In genomic region chr5:118708215-118708949, GRCm38 (mm10) we compare ENCODE assay signal across 9 mouse cellular contexts.
A peak's percentile ranks its signal among the peaks of the same experiment; 100 is the strongest.
DNase-seq lines count a peak whose midpoint lies in the region; ATAC-seq lines count a peak whose summit lies in the region.
"Had no signal": no experiment of that assay in that cellular context is flagged by ENCODE, and none has a peak within 500 bp of the region (broad histone marks: within the 10 kb centered on the region; RNA-seq: fewer than 3 reads in every experiment).

No protein-coding gene starts in this region.

- no peak overlapping the region for H3K4me3 ChIP-seq in intestine, embryonic 16.5 days (ENCODE audit: low read length)
- no peak overlapping the region for H3K4me3 ChIP-seq in limb, embryonic 11.5 days (ENCODE audit: low read depth, low read length)
- H3K4me3 ChIP-seq in neural tube, embryonic 11.5 days (ENCODE audit: low read depth, low read length): no peak overlapping the region
- H3K4me3 ChIP-seq: myocyte had no signal

- WGBS in intestine, embryonic 16.5 days: 48% methylated on average over 16 of the region's 16 CpGs
- 67% methylated on average over 16 of the region's 16 CpGs for WGBS in limb, embryonic 11.5 days
- WGBS in neural tube, embryonic 11.5 days: 65% methylated on average over 16 of the region's 16 CpGs

- H3K9me3 ChIP-seq in intestine, embryonic 16.5 days (ENCODE audit: control insufficient read depth, low read length): no peaks in the 10 kb centered on the region
- no peaks in the 10 kb centered on the region for H3K9me3 ChIP-seq in limb, embryonic 11.5 days (ENCODE audit: control insufficient read depth, low read length)
- H3K9me3 ChIP-seq in neural tube, embryonic 11.5 days (ENCODE audit: control insufficient read depth, low read length): no peaks in the 10 kb centered on the region

- ATAC-seq in frontal cortex, adult (ENCODE audit: low TSS enrichment): peak; percentile 66
- peak; percentile 87 for ATAC-seq in intestine, embryonic 16.5 days
- ATAC-seq in limb, embryonic 11.5 days (ENCODE audit: insufficient number of reproducible peaks, low FRiP score, low TSS enrichment, low read depth): no peak
- ATAC-seq in neural tube, embryonic 11.5 days (ENCODE audit: insufficient read depth, low FRiP score, low TSS enrichment): no peak

- no peak overlapping the region for H3K9ac ChIP-seq in intestine, embryonic 16.5 days (ENCODE audit: low read depth, low read length)
- no peak overlapping the region for H3K9ac ChIP-seq in limb, embryonic 11.5 days (ENCODE audit: low read length)
- no peak overlapping the region for H3K9ac ChIP-seq in neural tube, embryonic 11.5 days (ENCODE audit: low read length)

- peak; percentile 81 for DNase-seq in layer of hippocampus, adult 11-12 months (ENCODE audit: low spot score)
- DNase-seq in layer of hippocampus, adult 9-10 months (ENCODE audit: low spot score): no peak
- peak; percentile 82 for DNase-seq in cerebellum, adult 8-10 months
- peak; percentile 86 for DNase-seq in limb, embryonic 11.5 days (ENCODE audit: low spot score)
- DNase-seq in neural tube, embryonic 11.5 days (ENCODE audit: low spot score): peak; percentile 70
- peak; percentile 57 to 71 for DNase-seq in thymus, adult 18-20 months

- H3K27me3 ChIP-seq in intestine, embryonic 16.5 days (replicated peaks; ENCODE audit: control insufficient read depth, insufficient read depth, low read length): no peaks in the 10 kb centered on the region
- H3K27me3 ChIP-seq in limb, embryonic 11.5 days (ENCODE audit: control insufficient read depth, insufficient read depth, low read length): no peaks in the 10 kb centered on the region
- no peaks in the 10 kb centered on the region for H3K27me3 ChIP-seq in neural tube, embryonic 11.5 days (ENCODE audit: control insufficient read depth, insufficient read depth, low read length)

- H3K4me1 ChIP-seq in intestine, embryonic 16.5 days (ENCODE audit: control insufficient read depth, insufficient read depth, low read length): peaks cover 27% of the 10 kb centered on the region
- peaks cover 8% of the 10 kb centered on the region; the same call in 1 of the 2 replicates for H3K4me1 ChIP-seq in limb, embryonic 11.5 days (ENCODE audit: control insufficient read depth, insufficient read depth, low read length)
- H3K4me1 ChIP-seq in neural tube, embryonic 11.5 days (ENCODE audit: control insufficient read depth, insufficient read depth, low read length): peaks cover 3% of the 10 kb centered on the region; the same call in 1 of the 2 replicates

- H3K4me2 ChIP-seq in intestine, embryonic 16.5 days (ENCODE audit: low read depth, low read length): no peak overlapping the region
- no peak overlapping the region for H3K4me2 ChIP-seq in limb, embryonic 11.5 days (ENCODE audit: low read depth, severe bottlenecking)
- H3K4me2 ChIP-seq in neural tube, embryonic 11.5 days (ENCODE audit: low read depth): no peak overlapping the region

- H3K36me3 ChIP-seq in intestine, embryonic 16.5 days (ENCODE audit: control insufficient read depth, insufficient read depth, low read length): no peaks in the 10 kb centered on the region
- H3K36me3 ChIP-seq in limb, embryonic 11.5 days (ENCODE audit: control insufficient read depth, insufficient read depth, low read length): no peaks in the 10 kb centered on the region
- no peaks in the 10 kb centered on the region for H3K36me3 ChIP-seq in neural tube, embryonic 11.5 days (ENCODE audit: control insufficient read depth, insufficient read depth, low read length)

- peak overlapping the region; percentile 29 for H3K27ac ChIP-seq in intestine, embryonic 16.5 days (ENCODE audit: low read length)
- no peak overlapping the region for H3K27ac ChIP-seq in limb, embryonic 11.5 days (replicated peaks; ENCODE audit: low read depth, low read length)
- no peak overlapping the region for H3K27ac ChIP-seq in neural tube, embryonic 11.5 days (ENCODE audit: low read depth, low read length)

Comparison
In these comparisons a context has a peak if more than half of its experiments do, and no peak if none do; other contexts are left out.
1. ATAC-seq: peak in frontal cortex, adult (single experiment) and intestine, embryonic 16.5 days (single experiment); none in limb, embryonic 11.5 days (single experiment) and neural tube, embryonic 11.5 days (single experiment).